Mouse (Mus musculus) hindbrain, embryonic 11.5 days (tissue): ENCODE measurements around the gene Shb. TPM values are rescaled to one million over a fixed set of nuclear protein-coding genes. Genes with fewer than 3 reads are reported as not detected.
A peak's percentile ranks its signal among the peaks of the same experiment; 100 is the strongest.

Experiments used
- ATAC-seq: fragments of 200-750 bp; cut with Nextera tagmentation; 2 replicates; pipeline ENCODE4 v1.8.0; 2017; ENCODE audit warnings: mild to moderate bottlenecking, moderate TSS enrichment, moderate library complexity; ENCODE audit not compliant: low FRiP score
- DNase-seq: peaks from one replicate; pipeline ENCODE4 v3.0.0-alpha.2; 2015; ENCODE audit warnings: low spot score
- H3K27ac ChIP-seq: fragments of 300-500 bp; sonication (generic); 2 replicates; pipeline ENCODE4 v1.5.1; 2014; ENCODE audit warnings: mild to moderate bottlenecking, low read depth, low read length
- H3K27me3 ChIP-seq: fragments of 300-500 bp; sonication (generic); 2 replicates; pipeline ENCODE4 v1.6.1; 2014; ENCODE audit warnings: mild to moderate bottlenecking, low read length, moderate library complexity, mixed read lengths; ENCODE audit not compliant: control insufficient read depth, insufficient read depth
- H3K36me3 ChIP-seq: fragments of 300-500 bp; sonication (generic); 2 replicates; pipeline ENCODE4 v1.6.1; 2014; ENCODE audit warnings: mild to moderate bottlenecking, low read length, moderate library complexity, mixed read lengths; ENCODE audit not compliant: control insufficient read depth, insufficient read depth
- H3K4me1 ChIP-seq: fragments of 300-500 bp; sonication (generic); replicated peaks from 2 replicates; pipeline ENCODE4 v1.6.1; 2014; ENCODE audit warnings: low read length, mixed read lengths; ENCODE audit not compliant: control insufficient read depth, insufficient read depth
- H3K4me2 ChIP-seq: fragments of 300-500 bp; sonication (generic); replicated peaks from 2 replicates; pipeline ENCODE4 v1.6.1; 2014; ENCODE audit warnings: mild to moderate bottlenecking, low read depth, low read length
- H3K4me3 ChIP-seq: fragments of 300-500 bp; sonication (generic); 2 replicates; pipeline ENCODE4 v1.5.1; 2014; ENCODE audit warnings: low read depth, low read length
- H3K9ac ChIP-seq: fragments of 300-500 bp; sonication (generic); 2 replicates; pipeline ENCODE4 v1.6.1; 2014; ENCODE audit warnings: low read depth, low read length
- H3K9me3 ChIP-seq: fragments of 300-500 bp; sonication (generic); 2 replicates; pipeline ENCODE4 v1.6.1; 2016; ENCODE audit warnings: low read length; ENCODE audit not compliant: control insufficient read depth
- WGBS: fragments of 180-500 bp; shearing (Covaris S2); extraction: QIAGEN DNeasy Blood & Tissue Kit; methylation state at CpG from one replicate; pipeline ENCODE4 v1.1.7; 2014; 5-methylcytosine and 5-hydroxymethylcytosine counted together
- polyA plus RNA-seq: library from polyadenylated mRNA; unstranded; fragments of >200 nt; fragmentation: Nextera tagmentation; extraction: Ambion mirVana; gene quantifications from 2 replicates; pipeline ENCODE4 v1.2.1, GENCODE M21; 2014

The Shb gene
- polyA plus RNA-seq, 1 experiment from 2014 or later, result 4.2 TPM

DNA sequence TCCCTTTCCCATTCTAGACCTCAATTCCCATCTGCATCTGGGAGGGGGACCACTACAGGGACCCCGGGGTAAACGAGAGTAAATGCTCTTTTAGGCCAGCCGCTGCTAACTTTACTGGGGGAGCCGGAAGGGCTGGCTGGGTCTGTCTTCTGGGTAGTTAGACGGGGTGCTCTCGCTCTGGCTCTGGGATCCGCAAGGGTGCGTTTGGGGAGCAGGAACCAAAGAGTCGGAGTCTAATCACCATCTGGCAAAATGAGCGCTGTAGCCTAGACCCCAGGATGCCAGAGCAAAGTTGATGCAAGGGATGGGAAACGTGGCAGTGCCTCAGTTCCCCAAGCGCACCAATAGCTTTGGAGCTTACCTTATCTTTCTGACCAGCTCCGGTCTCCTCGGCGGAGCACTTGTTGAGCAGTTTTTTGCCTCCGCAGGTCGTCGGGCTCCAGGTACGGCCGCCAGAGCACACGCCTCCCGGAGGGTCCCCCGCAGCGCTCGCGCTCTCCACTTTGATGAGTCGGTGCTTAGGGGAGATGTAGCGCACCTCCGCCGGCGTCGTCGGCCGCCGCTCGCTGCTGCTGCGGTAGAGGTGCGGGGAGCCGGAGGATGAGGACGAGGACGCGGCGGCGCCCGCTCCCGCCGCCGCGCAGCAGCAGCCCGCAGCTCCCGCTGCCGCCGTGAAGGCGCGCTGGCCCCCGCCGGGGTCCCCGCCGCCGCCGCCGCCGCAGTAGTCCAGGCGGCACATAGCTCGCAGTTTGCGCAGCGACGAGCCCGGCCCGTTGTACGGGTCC lies 2.9 kb downstream of the Shb start:
- Histone ChIP-seq H3K4me3 (peak overlapping the region; percentile 74), H3K4me1 (peaks cover 12% of the 10 kb centered on the region)
- ATAC-seq, result no peak

DNA sequence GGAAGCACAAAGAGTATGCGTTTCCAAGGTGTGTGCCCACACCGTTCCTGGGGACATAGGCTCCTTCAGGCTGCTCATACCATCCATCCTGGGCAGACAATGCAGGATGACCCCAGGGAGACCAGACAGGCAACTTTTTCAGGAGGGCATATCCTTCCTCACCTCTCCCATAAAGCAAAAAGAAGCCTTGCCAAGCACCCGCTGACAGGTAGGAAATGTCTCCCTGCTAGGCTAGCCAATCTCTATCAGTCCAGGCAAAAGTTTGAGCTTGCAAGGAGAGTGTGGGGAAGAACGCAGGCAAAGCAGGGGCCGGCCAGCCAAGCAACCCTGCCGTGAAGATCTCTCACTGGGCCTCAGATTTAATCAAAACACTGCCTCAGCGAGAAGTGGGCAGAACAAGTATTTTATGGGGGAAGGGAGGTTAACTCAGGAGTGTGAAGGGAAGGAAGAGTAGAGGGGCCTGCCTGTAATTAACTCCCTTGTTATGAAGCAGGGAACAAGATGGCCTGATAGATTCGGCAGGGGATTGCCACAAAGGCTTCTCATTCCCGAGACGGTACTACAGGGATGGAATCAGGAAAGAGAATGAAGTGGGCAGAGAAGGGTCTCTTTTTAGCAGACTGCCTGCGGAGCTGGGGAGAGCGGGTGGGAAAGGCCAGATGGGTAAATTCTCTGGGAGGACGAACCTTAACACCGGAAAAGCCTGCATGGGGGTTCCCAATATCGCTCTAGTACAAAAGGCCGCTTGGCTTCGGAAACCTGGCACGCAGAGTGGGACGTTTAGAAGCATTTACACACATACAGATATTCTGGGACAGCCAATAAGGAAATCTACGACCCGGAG lies 3.7 kb downstream of the Shb start:
- H3K27me3 ChIP-seq, result peaks cover 8% of the 10 kb centered on the region; the same call in 1 of the 2 replicates
- H3K4me3 ChIP-seq, result peak overlapping the region; percentile 74
- peaks cover 12% of the 10 kb centered on the region for H3K4me1 ChIP-seq
- DNase-seq (peak; percentile 57), ATAC-seq (no peak)
- no peaks in the 10 kb centered on the region for H3K9me3 ChIP-seq
- H3K27ac ChIP-seq, result peak overlapping the region; percentile 4; the same call in 1 of the 2 replicates
- WGBS, result 3% methylated on average over 21 of the region's 21 CpGs
- H3K9ac ChIP-seq, result peak overlapping the region; percentile 75
- H3K36me3 ChIP-seq, result no peaks in the 10 kb centered on the region
- H3K4me2 ChIP-seq, result peak overlapping the region; percentile 97

More for the DNA sequence above, 2.9 kb downstream of the Shb start:
- DNase-seq, result no peak
- WGBS, result under 1% methylated on average over 52 of the region's 71 CpGs
- Histone ChIP-seq H3K36me3 (no peaks in the 10 kb centered on the region), H3K27me3 (peaks cover 8% of the 10 kb centered on the region; the same call in 1 of the 2 replicates), H3K27ac (peak overlapping the region; percentile 13; the same call in 1 of the 2 replicates), H3K4me2 (peak overlapping the region; percentile 97), H3K9me3 (no peaks in the 10 kb centered on the region), H3K9ac (peak overlapping the region; percentile 75)

DNA sequence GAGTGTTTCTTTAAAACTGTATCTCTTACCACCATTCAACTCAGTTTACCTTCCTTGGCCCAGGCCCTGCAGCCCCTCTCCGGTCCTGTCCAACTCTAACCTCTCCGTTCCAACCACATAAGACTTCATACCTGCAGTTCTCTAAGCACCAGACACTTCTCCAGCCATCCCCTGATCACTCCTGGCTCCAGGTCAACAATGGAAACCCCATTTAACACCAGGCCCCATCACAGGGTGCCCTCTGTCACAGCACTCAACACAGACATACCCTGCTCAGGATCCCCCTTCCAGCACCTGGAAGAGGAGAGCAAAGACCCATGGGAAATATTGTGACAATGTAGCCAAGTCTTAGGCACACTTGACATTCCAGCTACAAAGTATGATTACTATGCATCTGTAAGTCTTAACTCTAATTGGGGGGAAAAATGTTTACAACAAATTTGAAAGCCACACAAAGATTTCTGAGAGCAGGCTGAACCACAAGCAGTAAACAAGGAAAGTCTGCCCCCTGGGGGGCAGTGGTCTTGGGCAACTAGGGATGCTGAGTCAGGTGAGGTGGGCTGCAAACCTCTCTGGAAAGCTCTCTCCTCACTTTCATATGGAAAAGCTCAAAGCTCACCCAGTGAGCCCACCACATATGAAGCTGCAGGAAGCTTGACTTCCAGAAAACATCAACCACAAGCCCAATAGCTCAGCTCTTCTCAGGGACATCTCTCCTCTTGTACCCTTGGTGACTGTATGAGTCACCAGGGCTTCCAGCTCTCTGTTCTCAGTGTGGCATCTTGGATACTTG lies 4.5 kb downstream of the Shb start:
- H3K4me3 ChIP-seq, result peak overlapping the region; percentile 74
- H3K9me3 ChIP-seq, result no peaks in the 10 kb centered on the region
- H3K27me3 ChIP-seq, result peaks cover 8% of the 10 kb centered on the region; the same call in 1 of the 2 replicates
- ATAC-seq (no peak), DNase-seq (no peak)
- H3K36me3 ChIP-seq, result no peaks in the 10 kb centered on the region
- peak overlapping the region; percentile 75; the same call in 1 of the 2 replicates for H3K9ac ChIP-seq
- no peak overlapping the region for H3K27ac ChIP-seq
- peak overlapping the region; percentile 97 for H3K4me2 ChIP-seq
- H3K4me1 ChIP-seq, result peaks cover 12% of the 10 kb centered on the region
- 94% methylated on average over 2 of the region's 2 CpGs for WGBS

DNA sequence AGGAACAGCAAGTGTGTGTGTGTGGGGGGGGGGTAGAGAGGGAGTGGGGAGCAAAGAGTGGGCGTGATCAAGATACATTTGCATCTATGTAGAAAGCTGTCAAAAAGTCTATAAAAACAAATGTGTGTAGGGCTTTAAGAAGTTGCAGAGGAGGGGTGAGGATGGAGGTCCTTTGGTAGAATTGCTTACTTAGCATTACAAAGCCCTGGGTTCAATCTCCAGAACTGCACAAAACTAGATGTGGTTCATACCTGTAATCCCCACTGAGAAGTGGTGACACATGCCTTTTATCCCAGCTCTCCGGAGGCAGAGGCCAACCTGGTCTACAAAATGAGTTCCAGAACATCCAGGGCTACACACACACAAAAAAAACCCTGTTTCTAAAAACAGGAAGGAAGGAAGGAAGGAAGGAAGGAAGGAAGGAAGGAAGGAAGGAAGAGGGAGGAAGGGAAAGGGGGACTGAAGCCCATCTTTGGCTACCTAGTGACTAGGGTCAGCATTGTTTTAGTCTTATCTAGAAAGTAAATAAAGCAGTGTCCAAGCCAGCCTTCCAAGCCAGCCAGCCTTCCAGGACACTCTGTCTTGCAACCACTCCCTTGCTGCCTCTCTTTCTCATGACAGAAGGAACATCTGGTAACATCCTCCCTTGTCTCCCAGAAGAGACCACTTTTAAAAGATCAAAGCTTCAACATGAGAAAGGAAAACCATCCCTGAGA lies 5.3 kb downstream of the Shb start:
- no peak overlapping the region for H3K4me3 ChIP-seq
- H3K9ac ChIP-seq, result no peak overlapping the region
- WGBS, result 90% methylated on average over 2 of the region's 2 CpGs
- H3K36me3 ChIP-seq, result no peaks in the 10 kb centered on the region
- no peak overlapping the region; the same call in 1 of the 2 replicates for H3K4me2 ChIP-seq
- no peaks in the 10 kb centered on the region for H3K9me3 ChIP-seq
- H3K27me3 ChIP-seq, result peaks cover 8% of the 10 kb centered on the region; the same call in 1 of the 2 replicates
- ATAC-seq (no peak), DNase-seq (no peak)
- peaks cover 12% of the 10 kb centered on the region for H3K4me1 ChIP-seq
- no peak overlapping the region for H3K27ac ChIP-seq

DNA sequence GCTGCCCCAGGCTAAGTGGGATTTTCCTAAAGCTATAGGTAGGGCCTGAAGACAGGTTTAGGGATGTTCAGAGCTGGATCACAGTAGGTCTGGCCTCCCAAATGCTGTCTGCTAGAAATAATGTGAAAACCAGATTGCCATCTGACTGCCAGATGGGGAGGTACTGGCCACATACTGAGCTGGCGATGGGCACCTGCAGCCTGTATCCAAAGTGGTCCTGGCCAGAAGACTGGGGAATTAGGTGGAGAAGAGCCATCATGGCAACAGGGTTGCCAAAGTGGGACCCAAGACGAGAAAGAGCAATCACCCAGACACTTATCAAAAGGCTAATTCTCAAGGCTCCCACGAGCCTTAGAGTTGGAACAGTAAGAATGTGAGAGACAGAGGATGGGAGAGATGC lies 6.1 kb downstream of the Shb start:
- Histone ChIP-seq H3K27me3 (peaks cover 8% of the 10 kb centered on the region; the same call in 1 of the 2 replicates), H3K4me3 (no peak overlapping the region), H3K9me3 (no peaks in the 10 kb centered on the region), H3K4me2 (no peak overlapping the region), H3K4me1 (peaks cover 12% of the 10 kb centered on the region), H3K9ac (no peak overlapping the region), H3K27ac (no peak overlapping the region), H3K36me3 (no peaks in the 10 kb centered on the region)
- DNase-seq (no peak), ATAC-seq (no peak)
- 87% methylated on average over 3 of the region's 3 CpGs for WGBS

DNA sequence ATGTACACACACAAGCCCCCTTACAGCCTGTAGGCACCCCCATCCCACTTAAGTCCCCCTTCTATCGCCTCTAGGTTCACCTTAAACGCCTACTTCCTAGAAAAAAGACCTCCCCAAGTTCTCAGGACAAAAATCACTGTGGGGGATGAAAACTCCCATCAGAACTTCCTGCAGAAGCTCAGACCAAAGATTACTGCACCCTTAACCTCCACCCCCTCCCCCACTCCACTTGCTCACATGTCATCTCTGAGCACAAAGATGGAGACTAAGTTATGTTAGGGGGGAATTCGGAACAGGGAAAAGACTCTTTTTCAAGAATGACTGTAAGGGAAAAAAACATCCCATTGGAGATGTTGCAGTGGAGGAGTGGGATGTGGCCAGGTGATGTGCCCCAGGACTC lies 6.7 kb downstream of the Shb start:
- no peak for ATAC-seq
- Histone ChIP-seq H3K9ac (no peak overlapping the region), H3K36me3 (no peaks in the 10 kb centered on the region), H3K9me3 (no peaks in the 10 kb centered on the region), H3K4me2 (no peak overlapping the region), H3K27ac (no peak overlapping the region), H3K4me1 (peaks cover 12% of the 10 kb centered on the region), H3K27me3 (peaks cover 8% of the 10 kb centered on the region; the same call in 1 of the 2 replicates), H3K4me3 (no peak overlapping the region)
- WGBS, result 91% methylated on average over 3 of the region's 3 CpGs
- DNase-seq, result no peak

DNA sequence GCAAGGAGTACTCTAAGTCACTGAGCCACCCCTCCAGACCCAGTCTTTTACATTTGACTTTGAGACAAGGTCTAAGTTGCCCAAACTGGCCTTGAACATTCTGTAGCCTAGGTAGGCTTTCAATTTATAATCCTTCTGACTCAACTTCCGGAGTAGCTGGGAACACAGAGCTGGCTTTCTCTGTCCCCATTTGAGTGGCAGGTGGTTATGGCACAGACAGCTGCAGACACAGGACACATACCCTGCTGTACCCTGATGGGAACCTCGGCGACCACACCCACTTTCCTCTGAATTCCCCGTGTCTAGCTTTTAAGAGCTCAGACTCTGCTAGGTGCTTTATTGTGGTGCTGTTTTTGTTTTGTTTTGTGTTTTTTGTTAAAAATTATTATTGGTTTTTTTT lies 7.7 kb downstream of the Shb start:
- Histone ChIP-seq H3K4me1 (peaks cover 9% of the 10 kb centered on the region), H3K9me3 (no peaks in the 10 kb centered on the region), H3K9ac (no peak overlapping the region), H3K36me3 (no peaks in the 10 kb centered on the region), H3K4me2 (no peak overlapping the region), H3K27ac (no peak overlapping the region), H3K4me3 (no peak overlapping the region), H3K27me3 (peaks cover 8% of the 10 kb centered on the region; the same call in 1 of the 2 replicates)
- DNase-seq, result no peak
- no peak for ATAC-seq
- WGBS, result 84% methylated on average over 4 of the region's 4 CpGs

DNA sequence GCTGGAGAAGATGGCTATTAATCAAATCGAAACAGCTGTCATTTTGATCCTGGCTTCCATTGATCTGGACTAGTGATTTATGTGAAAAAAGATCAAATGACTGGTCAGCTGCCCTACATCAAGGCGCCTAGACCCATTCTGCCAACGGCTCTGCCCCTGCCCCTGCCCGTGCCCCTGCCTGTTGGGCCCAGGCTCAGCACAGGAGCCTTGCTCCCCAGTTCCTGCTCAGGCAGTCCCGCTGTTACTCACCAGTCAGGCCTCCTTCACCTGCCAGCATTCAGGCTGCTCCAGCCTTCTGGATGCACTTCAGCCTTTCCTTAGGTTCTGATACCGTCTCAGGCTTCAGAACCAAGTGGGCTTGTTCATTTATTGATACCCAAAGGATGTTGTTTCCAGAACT lies 8.9 kb downstream of the Shb start:
- ATAC-seq, result no peak

More for the DNA sequence above, 8.9 kb downstream of the Shb start:
- Histone ChIP-seq H3K36me3 (no peaks in the 10 kb centered on the region), H3K4me2 (no peak overlapping the region), H3K4me1 (peaks cover 2% of the 10 kb centered on the region), H3K9me3 (no peaks in the 10 kb centered on the region), H3K27ac (no peak overlapping the region), H3K9ac (no peak overlapping the region), H3K4me3 (no peak overlapping the region), H3K27me3 (0 out of 2 replicates have a peak, but pooled peaks cover 7% of the 10 kb centered on the region)
- 77% methylated on average over 6 of the region's 6 CpGs for WGBS
- DNase-seq, result no peak
